Mouse (Mus musculus) midbrain, embryonic 12.5 days (tissue): Measurements from ENCODE around the gene Nfatc3. TPM values are rescaled to one million over a fixed set of nuclear protein-coding genes. Genes with fewer than 3 reads are reported as not detected.

Experiments used
- ATAC-seq: fragments of 200-750 bp; cut with Nextera tagmentation; 2 replicates; pipeline ENCODE4 v1.8.0; 2017; ENCODE audit warnings: low read depth, moderate TSS enrichment, moderate library complexity; ENCODE audit not compliant: low FRiP score
- H3K27ac ChIP-seq: fragments of 300-500 bp; sonication (generic); replicated peaks from 2 replicates; pipeline ENCODE4 v1.5.1; 2016; ENCODE audit warnings: mild to moderate bottlenecking
- H3K27me3 ChIP-seq: fragments of 300-500 bp; sonication (generic); 2 replicates; pipeline ENCODE4 v1.6.1; 2016; ENCODE audit warnings: mild to moderate bottlenecking
- H3K36me3 ChIP-seq: fragments of 300-500 bp; sonication (generic); 2 replicates; pipeline ENCODE4 v1.6.1; 2016
- H3K4me1 ChIP-seq: fragments of 300-500 bp; sonication (generic); 2 replicates; pipeline ENCODE4 v1.6.1; 2016
- H3K4me2 ChIP-seq: fragments of 300-500 bp; sonication (generic); replicated peaks from 2 replicates; pipeline ENCODE4 v1.6.1; 2016; ENCODE audit warnings: mild to moderate bottlenecking, moderate library complexity
- H3K4me3 ChIP-seq: fragments of 300-500 bp; sonication (generic); 2 replicates; pipeline ENCODE4 v1.5.1; 2016; ENCODE audit warnings: mild to moderate bottlenecking
- H3K9ac ChIP-seq: fragments of 300-500 bp; sonication (generic); replicated peaks from 2 replicates; pipeline ENCODE4 v1.6.1; 2016; ENCODE audit warnings: mild to moderate bottlenecking, moderate library complexity
- H3K9me3 ChIP-seq: fragments of 300-500 bp; sonication (generic); 2 replicates; pipeline ENCODE4 v1.6.1; 2016; ENCODE audit warnings: mild to moderate bottlenecking
- WGBS: fragments of 180-500 bp; shearing (Covaris S2); methylation state at CpG from one replicate; pipeline ENCODE4 v1.1.7; 2016; 5-methylcytosine and 5-hydroxymethylcytosine counted together
- polyA plus RNA-seq: library from polyadenylated mRNA; unstranded; fragments of >200 nt; fragmentation: Nextera tagmentation; extraction: Ambion mirVana; gene quantifications from 2 replicates; pipeline ENCODE4 v1.2.1, GENCODE M21; 2016

Gene Nfatc3
- polyA plus RNA-seq, 1 experiment from 2014 or later = 5.3 TPM

DNA sequence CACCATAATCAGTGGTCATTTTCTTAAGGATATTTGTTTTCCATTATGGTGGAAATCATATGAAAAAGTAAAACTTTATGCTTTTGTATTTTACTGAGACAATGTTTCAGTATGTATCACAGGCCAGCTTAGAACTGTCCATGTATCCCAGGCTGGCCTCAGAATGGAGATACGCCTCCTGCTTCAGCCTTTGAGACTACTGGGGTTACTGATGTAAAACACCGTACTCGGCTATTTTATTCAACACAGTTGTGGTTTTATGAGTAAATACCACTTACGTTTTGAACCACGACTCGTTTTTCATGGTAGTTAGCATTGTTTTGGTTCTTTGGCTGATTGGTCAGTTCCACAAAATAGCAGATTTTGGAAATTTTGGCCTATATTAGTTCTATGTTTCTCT is 3.0 kb downstream of the Nfatc3 start:
- 93% methylated on average over 6 of the region's 6 CpGs for WGBS
- H3K4me3 ChIP-seq = no peak overlapping the region

DNA sequence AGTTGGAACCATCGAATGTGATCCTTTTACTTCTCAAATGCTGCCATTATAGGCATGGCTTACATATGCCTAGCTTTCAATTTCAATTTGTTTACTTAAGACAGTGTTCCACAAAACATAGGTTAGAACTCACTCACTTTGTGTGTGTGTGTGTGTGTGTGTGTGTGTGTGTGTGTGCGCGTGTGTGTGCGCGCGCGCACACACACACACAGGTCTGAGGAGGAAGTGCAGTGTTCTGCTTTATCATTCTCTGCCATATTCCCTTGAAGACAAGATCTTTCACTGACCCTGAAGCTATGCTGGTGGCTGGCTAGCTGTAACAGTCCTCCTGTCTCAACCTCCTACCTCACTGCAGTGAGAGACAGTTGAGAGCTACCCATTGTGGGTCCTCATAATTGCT is 4.4 kb downstream of the Nfatc3 start:
- no peak overlapping the region for H3K9ac ChIP-seq

More for the DNA sequence above, 3.0 kb downstream of the Nfatc3 start:
- no peaks in the 10 kb centered on the region for H3K9me3 ChIP-seq
- H3K27ac ChIP-seq = no peak overlapping the region
- no peak for ATAC-seq
- H3K9ac ChIP-seq = no peak overlapping the region
- H3K4me2 ChIP-seq = peak overlapping the region; percentile 58
- no peaks in the 10 kb centered on the region for H3K36me3 ChIP-seq
- H3K4me1 ChIP-seq = peaks cover 28% of the 10 kb centered on the region
- no peaks in the 10 kb centered on the region for H3K27me3 ChIP-seq

DNA sequence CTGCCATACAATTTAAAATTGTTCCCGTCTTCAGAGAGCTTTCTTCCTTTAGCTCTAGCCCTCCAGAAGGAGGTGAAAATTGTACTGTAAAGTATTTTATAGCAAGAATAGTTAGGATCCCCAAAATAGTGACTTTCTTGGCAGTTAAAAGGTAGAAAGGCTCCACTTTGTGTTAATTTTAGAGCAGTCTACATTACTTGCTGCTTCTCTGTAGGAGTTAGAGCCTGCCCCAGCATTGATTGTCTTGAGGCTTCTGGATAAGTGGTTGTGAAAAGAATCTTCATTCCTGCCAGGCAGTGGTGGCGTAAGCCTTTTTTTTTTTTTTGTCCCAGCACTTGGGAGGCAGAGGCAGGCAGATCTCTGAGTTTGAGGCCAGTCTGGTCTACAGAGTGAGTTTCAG is 8.1 kb downstream of the Nfatc3 start:
- Histone ChIP-seq H3K36me3 (no peaks in the 10 kb centered on the region), H3K4me1 (peaks cover 7% of the 10 kb centered on the region), H3K9ac (no peak overlapping the region), H3K4me2 (no peak overlapping the region), H3K27ac (no peak overlapping the region), H3K4me3 (no peak overlapping the region), H3K27me3 (no peaks in the 10 kb centered on the region), H3K9me3 (no peaks in the 10 kb centered on the region)
- 94% methylated on average over 2 of the region's 2 CpGs for WGBS
- ATAC-seq = no peak

More for the DNA sequence above, 4.4 kb downstream of the Nfatc3 start:
- Histone ChIP-seq H3K36me3 (no peaks in the 10 kb centered on the region), H3K27me3 (no peaks in the 10 kb centered on the region), H3K4me1 (peaks cover 28% of the 10 kb centered on the region), H3K4me2 (no peak overlapping the region), H3K27ac (no peak overlapping the region), H3K4me3 (no peak overlapping the region), H3K9me3 (no peaks in the 10 kb centered on the region)
- ATAC-seq = no peak
- over 99% methylated on average over 7 of the region's 7 CpGs for WGBS

DNA sequence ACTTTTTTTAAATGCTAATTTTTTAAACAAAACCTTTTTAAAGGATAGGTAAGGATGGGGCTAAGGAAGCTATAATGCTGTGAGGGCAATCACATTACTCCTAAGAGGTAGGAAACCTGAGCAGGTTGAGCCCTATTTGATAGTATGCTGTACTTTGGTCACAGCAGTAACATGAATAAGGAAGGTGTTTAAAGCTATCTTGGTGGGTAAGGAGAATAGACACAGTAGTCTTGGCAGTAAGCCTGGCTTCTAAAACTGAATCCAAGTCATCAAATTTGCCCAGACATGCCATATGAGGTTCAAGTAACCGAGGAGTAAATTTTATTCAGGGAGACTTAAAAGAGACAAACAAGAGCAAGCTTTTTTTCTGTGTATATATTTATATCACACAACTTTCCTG is 10.9 kb downstream of the Nfatc3 start:
- no peaks in the 10 kb centered on the region for H3K36me3 ChIP-seq
- no peaks in the 10 kb centered on the region for H3K27me3 ChIP-seq
- no peak overlapping the region for H3K9ac ChIP-seq
- H3K4me1 ChIP-seq = no peaks in the 10 kb centered on the region
- H3K4me3 ChIP-seq = no peak overlapping the region
- no peak overlapping the region for H3K4me2 ChIP-seq
- H3K9me3 ChIP-seq = no peaks in the 10 kb centered on the region
- 88% methylated on average over 1 of the region's 1 CpGs for WGBS
- ATAC-seq = no peak
- no peak overlapping the region for H3K27ac ChIP-seq

DNA sequence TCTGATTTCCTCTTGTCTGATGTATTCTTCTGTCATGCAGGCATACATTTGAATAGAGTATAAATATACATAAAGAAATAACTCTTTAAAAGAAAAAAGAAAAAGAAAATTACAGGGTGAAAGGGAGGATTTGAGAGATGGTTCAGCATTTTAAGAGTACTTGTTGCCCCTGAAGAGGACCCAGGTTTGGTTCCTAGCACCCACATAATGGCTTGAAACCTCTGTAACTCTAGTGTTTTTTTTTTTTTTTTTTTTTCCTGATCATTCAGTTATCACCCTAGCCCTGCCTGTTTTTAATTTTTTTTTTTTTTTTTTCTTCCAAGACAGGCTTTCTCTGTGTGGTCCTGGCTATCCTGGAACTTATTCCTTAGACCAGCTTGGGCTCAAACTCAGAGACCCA is 13.5 kb downstream of the Nfatc3 start:
- Histone ChIP-seq H3K4me1 (no peaks in the 10 kb centered on the region), H3K27me3 (no peaks in the 10 kb centered on the region), H3K27ac (no peak overlapping the region), H3K9ac (no peak overlapping the region), H3K36me3 (0 out of 2 replicates have a peak, but pooled peaks cover 2% of the 10 kb centered on the region), H3K4me3 (no peak overlapping the region), H3K4me2 (no peak overlapping the region), H3K9me3 (no peaks in the 10 kb centered on the region)
- no peak for ATAC-seq

DNA sequence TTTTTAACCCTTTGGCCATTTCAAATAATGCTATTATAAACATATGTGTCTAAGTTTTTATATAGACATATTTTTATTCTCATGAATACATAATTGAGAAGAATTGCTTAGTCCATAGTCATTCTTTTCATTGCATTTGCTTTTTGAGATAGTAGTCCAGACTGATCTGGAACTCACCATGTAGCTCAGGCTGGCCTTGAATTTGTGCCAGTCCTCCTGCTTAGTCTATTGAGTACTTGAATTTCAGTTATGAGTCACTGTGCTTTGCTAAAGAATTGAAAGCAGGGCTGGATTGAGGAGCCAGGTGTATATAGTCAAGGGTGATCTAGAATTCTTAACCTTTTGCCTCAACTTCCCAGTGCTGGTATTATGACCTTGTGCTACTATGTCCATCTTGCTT is 15.6 kb downstream of the Nfatc3 start:
- peaks cover 11% of the 10 kb centered on the region; the same call in 1 of the 2 replicates for H3K36me3 ChIP-seq
- H3K4me2 ChIP-seq = no peak overlapping the region
- no peaks in the 10 kb centered on the region for H3K9me3 ChIP-seq
- H3K4me3 ChIP-seq = no peak overlapping the region
- H3K9ac ChIP-seq = no peak overlapping the region
- H3K27me3 ChIP-seq = no peaks in the 10 kb centered on the region
- H3K4me1 ChIP-seq = no peaks in the 10 kb centered on the region
- H3K27ac ChIP-seq = no peak overlapping the region
- no peak for ATAC-seq

DNA sequence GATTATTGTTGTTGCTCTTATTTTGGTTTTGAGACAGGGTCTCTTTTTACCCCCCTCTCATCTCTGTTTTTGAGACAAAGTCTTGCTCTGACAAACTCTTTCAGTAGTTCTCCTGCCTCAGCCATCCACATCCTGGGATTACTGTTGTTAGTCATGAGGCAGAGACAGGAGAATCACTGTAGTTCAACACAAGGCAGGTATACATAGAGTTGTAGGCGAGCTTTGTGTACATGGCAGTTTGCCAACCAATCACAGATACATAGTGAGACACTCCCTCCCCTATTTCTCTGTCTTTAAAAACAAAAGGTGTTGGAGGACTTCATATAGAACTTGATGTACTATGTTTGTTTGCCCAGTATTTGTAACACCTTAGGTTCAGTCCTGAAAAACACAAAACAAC is 16.0 kb downstream of the Nfatc3 start:
- WGBS = 88% methylated on average over 1 of the region's 1 CpGs
- Histone ChIP-seq H3K4me1 (no peaks in the 10 kb centered on the region), H3K9me3 (no peaks in the 10 kb centered on the region), H3K4me3 (no peak overlapping the region), H3K27me3 (no peaks in the 10 kb centered on the region), H3K27ac (no peak overlapping the region), H3K9ac (no peak overlapping the region), H3K4me2 (no peak overlapping the region), H3K36me3 (peaks cover 15% of the 10 kb centered on the region; the same call in 1 of the 2 replicates)
- no peak for ATAC-seq

DNA sequence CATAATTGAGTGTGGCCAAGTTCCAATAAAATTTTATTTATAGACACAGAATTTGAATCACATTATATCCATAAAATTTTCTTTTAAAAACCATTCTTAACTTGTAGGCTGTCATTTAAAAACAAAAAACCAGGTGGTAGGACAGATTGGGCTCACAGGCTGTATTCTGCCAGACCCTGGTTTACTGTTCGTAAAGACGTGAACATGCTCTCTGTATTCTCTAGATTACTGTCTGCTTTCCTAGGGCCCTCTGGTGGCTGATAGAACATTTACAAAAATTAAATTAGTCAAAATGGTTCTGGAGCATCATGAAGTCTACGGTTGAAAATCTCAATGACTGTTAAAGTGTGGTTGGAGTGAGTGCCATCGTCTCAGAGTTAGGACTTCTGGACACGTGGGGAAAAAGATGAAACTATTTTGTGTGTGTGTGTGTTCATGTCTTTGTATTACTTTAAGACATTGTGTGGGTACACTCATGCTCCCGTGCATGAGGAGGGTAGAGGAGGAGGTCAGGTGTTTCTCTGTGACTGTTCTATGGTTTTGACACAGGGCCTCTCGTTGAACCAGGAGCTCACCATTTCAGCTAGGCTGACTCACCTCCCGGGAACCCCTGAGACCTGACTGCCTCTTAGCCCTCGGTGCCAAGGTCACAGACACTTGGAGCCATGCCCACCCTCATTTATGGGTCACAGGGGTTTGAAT is 16.7 kb downstream of the Nfatc3 start:
- Histone ChIP-seq H3K36me3 (peaks cover 15% of the 10 kb centered on the region; the same call in 1 of the 2 replicates), H3K9ac (no peak overlapping the region), H3K4me3 (no peak overlapping the region), H3K27me3 (no peaks in the 10 kb centered on the region), H3K4me2 (no peak overlapping the region), H3K4me1 (no peaks in the 10 kb centered on the region), H3K27ac (no peak overlapping the region), H3K9me3 (no peaks in the 10 kb centered on the region)
- 89% methylated on average over 9 of the region's 9 CpGs for WGBS
- no peak for ATAC-seq

DNA sequence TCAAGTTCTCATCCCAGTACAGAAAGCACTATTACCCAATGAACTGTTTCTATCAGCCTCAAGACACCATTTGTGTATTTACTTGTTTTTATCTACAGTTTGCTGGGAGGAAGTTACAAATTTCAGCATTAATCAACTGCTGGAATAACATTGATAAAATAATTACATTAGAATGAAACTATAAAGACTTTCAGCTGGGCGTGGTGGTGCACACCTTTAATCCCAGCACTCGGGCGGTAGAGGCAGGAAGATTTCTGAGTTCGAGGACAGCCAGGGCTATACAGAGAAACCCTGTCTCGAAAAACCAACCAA is 17.2 kb downstream of the Nfatc3 start:
- H3K4me1 ChIP-seq = no peaks in the 10 kb centered on the region
- H3K36me3 ChIP-seq = peaks cover 15% of the 10 kb centered on the region; the same call in 1 of the 2 replicates
- H3K27me3 ChIP-seq = no peaks in the 10 kb centered on the region
- no peaks in the 10 kb centered on the region for H3K9me3 ChIP-seq
- no peak overlapping the region for H3K9ac ChIP-seq
- H3K4me2 ChIP-seq = no peak overlapping the region
- no peak for ATAC-seq
- H3K4me3 ChIP-seq = no peak overlapping the region
- 98% methylated on average over 5 of the region's 5 CpGs for WGBS
- no peak overlapping the region for H3K27ac ChIP-seq

DNA sequence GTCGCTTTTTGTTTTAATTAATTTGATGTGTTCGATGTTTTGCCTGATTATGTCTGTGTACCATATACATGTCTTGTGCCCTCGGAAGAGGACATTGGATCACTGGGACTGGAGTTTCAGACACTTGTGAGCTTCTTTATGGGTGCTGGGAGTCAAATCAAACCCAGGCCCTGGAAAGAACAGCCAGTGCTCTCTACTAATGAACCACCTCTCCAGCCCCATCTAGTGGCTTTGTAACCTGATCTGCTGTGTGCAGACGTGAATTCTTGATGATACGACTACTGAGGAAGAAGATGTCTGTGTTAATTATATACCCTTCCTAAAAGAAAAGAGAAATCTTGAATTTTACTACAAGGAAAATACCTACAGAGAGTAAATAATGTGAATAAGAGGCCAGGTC is 18.0 kb downstream of the Nfatc3 start:
- H3K9me3 ChIP-seq = no peaks in the 10 kb centered on the region
- no peak overlapping the region for H3K4me2 ChIP-seq
- H3K4me1 ChIP-seq = no peaks in the 10 kb centered on the region
- WGBS = 84% methylated on average over 5 of the region's 5 CpGs
- ATAC-seq = no peak
- no peak overlapping the region for H3K27ac ChIP-seq
- no peak overlapping the region for H3K4me3 ChIP-seq
- H3K27me3 ChIP-seq = no peaks in the 10 kb centered on the region
- H3K9ac ChIP-seq = no peak overlapping the region
- peaks cover 15% of the 10 kb centered on the region; the same call in 1 of the 2 replicates for H3K36me3 ChIP-seq

DNA sequence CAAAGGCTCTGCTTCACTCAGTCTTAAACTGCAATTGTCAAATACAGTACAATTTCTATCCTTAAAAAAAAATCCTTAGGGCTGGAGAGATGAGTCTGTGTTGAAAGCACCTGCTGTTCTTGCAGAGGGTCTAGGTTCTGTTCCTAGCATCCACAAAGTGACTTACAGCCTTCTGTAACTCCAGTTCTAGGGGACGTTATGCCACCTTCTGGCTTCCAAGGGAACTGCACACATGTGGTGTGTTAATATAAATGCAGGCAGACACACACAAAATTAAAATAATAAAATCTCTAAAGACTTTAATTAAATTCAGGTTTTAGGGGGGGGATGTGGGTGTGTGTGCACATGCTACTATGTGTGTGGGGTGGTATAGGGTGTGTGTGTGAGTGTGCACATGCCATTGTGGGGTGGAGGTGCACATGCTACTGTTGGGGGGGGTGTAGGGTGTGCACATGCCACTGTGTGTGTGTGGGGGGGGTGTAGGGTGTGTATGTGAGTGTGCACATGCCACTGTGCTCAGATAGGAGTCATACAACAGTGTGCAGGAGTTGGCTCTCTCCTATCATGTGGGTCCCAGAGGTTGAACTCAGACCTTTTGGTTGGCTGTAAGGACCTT is 18.9 kb downstream of the Nfatc3 start:
- Histone ChIP-seq H3K27ac (no peak overlapping the region), H3K9me3 (no peaks in the 10 kb centered on the region), H3K9ac (no peak overlapping the region), H3K36me3 (peaks cover 15% of the 10 kb centered on the region; the same call in 1 of the 2 replicates), H3K4me2 (no peak overlapping the region), H3K4me3 (no peak overlapping the region), H3K27me3 (no peaks in the 10 kb centered on the region), H3K4me1 (no peaks in the 10 kb centered on the region)
- no peak for ATAC-seq
- WGBS = 97% methylated on average over 1 of the region's 1 CpGs

DNA sequence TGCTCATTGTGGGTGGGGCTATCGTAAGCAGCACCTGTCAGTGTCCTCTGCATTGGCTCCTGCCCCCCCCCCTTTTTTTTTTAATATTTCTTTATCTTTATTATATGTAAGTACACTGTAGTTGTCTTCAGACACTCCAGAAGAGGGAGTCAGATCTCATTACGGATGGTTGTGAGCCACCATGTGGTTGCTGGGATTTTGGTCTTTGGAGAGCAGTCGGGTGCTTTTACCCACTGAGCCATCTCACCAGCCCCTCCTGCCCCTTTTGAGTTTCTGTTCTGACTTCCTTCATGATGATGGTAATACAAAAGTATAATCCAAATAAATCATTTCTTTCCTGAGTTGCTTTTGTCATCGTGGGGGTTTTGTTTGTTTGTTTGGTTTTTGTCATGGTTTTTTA is 43.7 kb downstream of the Nfatc3 start:
- no peak for ATAC-seq
- H3K4me3 ChIP-seq = no peak overlapping the region
- no peak overlapping the region for H3K4me2 ChIP-seq
- H3K9ac ChIP-seq = no peak overlapping the region
- H3K9me3 ChIP-seq = no peaks in the 10 kb centered on the region
- no peaks in the 10 kb centered on the region for H3K27me3 ChIP-seq
- no peaks in the 10 kb centered on the region for H3K4me1 ChIP-seq
- H3K27ac ChIP-seq = no peak overlapping the region
- peaks cover 24% of the 10 kb centered on the region for H3K36me3 ChIP-seq
- 92% methylated on average over 4 of the region's 4 CpGs for WGBS

DNA sequence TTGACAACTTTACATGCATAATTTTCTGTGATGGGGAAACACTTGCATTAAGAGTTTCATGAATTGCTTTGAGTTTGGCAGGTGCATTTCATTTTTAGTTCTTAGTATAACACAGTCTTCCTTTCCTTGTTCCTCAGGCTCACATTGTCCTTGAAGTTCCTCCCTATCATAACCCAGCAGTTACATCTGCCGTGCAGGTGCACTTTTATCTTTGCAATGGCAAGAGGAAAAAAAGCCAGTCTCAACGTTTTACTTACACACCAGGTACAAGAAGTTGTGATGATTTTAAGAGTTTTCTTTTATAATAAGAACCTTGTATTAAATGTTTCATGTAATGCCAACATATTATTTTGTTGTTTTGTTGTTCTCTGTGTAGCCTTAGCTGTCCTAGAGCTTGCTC is 45.2 kb downstream of the Nfatc3 start:
- Histone ChIP-seq H3K36me3 (peaks cover 34% of the 10 kb centered on the region), H3K4me2 (no peak overlapping the region), H3K9me3 (no peaks in the 10 kb centered on the region), H3K9ac (no peak overlapping the region), H3K27ac (no peak overlapping the region), H3K27me3 (no peaks in the 10 kb centered on the region), H3K4me3 (no peak overlapping the region), H3K4me1 (no peaks in the 10 kb centered on the region)
- 90% methylated on average over 2 of the region's 2 CpGs for WGBS
- ATAC-seq = no peak
